Mouse (Mus musculus): ENCODE measurements around the gene Chrm3.

DNA sequence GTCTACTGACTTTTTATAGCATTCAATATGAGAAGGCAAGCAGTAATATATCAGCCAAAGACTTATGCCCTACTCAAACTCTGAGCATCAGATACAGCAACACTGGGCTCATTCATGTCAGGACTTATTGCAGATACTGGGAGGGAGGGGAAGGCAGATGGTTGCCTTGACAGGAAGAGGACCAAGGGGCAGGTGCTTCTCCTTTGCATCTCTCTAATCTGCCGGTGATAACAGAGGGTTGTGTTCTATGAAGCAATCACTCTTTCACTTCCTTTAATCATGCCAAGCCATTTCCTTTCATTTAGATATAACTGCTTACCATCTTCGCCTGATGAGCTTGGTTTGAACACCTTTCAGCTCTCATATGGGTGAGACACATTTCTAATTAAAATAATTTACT is 177.9 kb downstream of the Chrm3 start:
- no peak for TF ChIP-seq CTCF (IDR thresholded peaks at IDR 0.05; ENCODE audit: low read depth, low read length)
- no peak for TF ChIP-seq EP300 (IDR thresholded peaks at IDR 0.05; ENCODE audit: insufficient read depth, low read depth, low read length)
